Mouse (Mus musculus) stomach, postnatal 0 days (tissue): Measurements from ENCODE around the gene Cisd2.

Experiments used
- CTCF ChIP-seq: IDR thresholded peaks from 2 replicates; pipeline ENCODE4 v1.5.1; 2016; ENCODE audit warnings: antibody characterized with exemption, low read depth, mild to moderate bottlenecking, moderate library complexity
- EP300 ChIP-seq: optimal IDR thresholded peaks from 2 replicates; pipeline ENCODE3; 2016; ENCODE audit warnings: antibody characterized with exemption

DNA sequence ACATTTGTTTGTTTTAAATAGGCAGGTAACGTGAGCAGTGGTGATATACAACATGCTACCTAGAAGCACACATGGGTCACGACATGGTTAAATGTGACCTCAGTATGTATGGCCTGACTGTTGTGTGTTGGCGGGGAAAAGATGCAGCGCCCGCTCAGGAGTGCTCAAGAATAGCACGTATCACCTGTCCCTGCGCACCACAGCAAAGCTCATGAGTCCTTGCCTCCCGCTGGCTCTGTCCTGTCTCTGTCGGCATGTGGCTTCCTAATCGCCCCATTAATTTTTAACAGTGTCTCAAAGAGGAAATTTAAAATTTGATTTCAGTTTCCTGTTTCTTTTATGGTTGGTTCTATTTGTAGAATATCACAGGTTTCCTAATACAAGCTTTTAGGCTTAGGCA lies 46.3 kb downstream of the Cisd2 start:
- TF ChIP-seq CTCF (no peak), EP300 (no peak)
